Mouse (Mus musculus): ENCODE data around the gene Aox1. TPM values are rescaled to one million over a fixed set of nuclear protein-coding genes. Genes with fewer than 3 reads are reported as not detected.

Gene Aox1
- total RNA-seq, 2 experiments from 2014 or later, result 4.2 to 4.3 TPM

DNA sequence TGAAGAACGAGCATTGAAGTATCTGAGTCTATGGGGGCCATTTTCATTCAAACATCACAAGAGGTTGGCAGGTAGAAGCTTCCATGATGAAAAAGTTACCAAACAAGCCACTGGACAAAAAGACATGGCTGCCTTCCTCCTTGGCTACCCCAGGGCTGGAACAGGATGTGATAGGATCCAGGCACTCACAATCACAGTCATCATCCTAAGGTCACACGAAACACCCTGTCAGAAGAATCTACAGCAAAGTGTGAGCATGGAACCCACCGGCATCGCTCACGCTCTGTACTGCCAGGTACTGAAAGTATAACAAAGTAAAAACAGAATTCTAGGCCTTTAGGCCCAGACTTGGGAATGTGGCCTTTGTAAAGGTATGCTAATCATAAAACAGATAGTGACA lies 80.5 kb downstream of the Aox1 start:
- DNase-seq, result no peak

DNA sequence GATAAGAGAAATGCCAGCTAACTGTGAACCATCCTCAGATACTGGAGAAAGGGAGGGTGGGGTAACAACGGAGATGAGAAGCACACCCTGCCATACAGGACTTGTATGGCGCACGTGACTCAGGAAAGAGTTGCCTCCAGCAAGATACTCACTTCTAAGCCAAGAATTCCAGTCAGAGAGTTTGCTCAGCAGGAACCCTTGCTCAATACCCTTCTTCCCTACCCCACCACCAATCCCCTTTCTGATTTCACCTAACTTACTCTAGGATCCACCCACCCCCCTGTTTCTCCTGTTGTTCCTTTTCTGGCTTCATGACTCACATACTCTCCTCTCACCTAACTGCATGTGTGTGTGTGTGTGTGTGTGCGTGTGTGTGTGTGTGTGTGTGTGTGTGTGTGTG lies 81.6 kb downstream of the Aox1 start:
- DNase-seq, result no peak

DNA sequence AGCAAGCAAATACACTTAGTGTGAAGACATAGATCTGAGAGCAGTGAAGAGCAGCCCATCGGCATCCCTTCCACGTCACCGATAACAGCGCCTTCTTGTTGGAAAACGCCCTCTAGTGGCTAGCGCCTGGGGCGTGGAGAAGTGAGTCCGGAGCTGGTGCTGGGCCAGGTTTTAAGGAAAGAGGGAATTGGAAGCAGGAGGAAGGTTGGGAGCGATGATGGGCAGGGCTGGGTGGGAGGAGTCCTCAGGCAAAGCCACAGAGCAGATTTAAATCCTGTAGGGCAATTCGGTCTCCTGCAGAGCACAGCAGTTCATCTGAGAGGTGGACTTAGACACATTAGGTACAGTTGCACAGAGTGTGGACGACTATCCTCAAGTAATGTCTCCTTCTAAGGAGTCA lies 83.1 kb downstream of the Aox1 start, which contains the start of gene Aox3:
TSS of gene Aox3 (plus strand) at position 251 of the 400 bp plus-strand sequence.
- peak; percentile 84 for DNase-seq

GRCm38 (mm10) chr1:58113441-58113840 lies 83.7 kb downstream of the Aox1 start:
- DNase-seq, result no peak

GRCm38 (mm10) chr1:58114021-58114560 lies 84.4 kb downstream of the Aox1 start:
- no peak for DNase-seq

GRCm38 (mm10) chr1:58114666-58115375 lies 85.1 kb downstream of the Aox1 start:
- DNase-seq, result no peak

DNA sequence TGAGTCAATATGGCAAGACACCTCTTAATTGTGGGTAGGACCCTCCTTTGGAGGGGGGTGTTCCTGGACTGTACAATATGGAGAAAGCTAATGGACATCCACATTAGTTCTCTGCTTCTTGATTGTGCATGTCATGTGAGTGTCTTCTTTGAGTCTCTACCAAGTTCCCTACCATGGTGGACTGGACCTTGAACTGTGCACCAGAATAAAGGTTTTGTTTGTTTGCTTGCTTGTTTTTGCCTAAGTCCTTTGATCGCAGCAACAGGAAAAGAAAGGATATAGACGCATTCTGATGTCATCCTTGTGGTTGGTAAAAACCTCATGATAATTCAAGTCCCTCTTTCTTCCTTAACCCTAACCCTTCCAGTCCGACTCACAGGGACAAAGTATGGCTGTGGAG lies 88.5 kb downstream of the Aox1 start:
- no peak for DNase-seq

- no peak for DNase-seq
Observed at GRCm38 (mm10) chr1:58124901-58125300, 95.2 kb downstream of the Aox1 start.

- DNase-seq, result no peak
Observed at GRCm38 (mm10) chr1:58137891-58138290, 108.2 kb downstream of the Aox1 start.

DNA sequence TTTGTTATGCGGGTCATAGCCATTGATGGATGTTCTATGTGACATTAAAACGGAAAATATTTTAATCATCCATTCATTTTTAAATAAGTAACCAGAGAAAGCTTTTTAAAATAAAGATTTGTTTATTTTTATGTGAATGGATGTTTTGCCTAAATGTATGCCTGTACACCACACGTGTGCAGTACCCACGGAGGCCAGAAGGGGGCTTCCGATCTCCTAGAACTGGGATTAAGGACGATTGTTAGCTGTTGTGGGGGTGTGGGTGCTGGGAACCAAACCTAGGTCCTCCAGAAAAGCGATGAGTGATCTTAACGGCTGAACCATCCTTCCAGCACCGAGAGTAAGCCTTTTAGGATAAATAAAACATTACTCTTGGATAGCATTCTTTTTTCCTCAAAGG lies 109.3 kb downstream of the Aox1 start:
- no peak for DNase-seq

- no peak for DNase-seq
Observed at GRCm38 (mm10) chr1:58140607-58141006, 110.9 kb downstream of the Aox1 start.

- no peak for DNase-seq
Observed at GRCm38 (mm10) chr1:58144384-58145069, 114.8 kb downstream of the Aox1 start.

GRCm38 (mm10) chr1:58146026-58146425 lies 116.3 kb downstream of the Aox1 start:
- DNase-seq, result no peak

DNA sequence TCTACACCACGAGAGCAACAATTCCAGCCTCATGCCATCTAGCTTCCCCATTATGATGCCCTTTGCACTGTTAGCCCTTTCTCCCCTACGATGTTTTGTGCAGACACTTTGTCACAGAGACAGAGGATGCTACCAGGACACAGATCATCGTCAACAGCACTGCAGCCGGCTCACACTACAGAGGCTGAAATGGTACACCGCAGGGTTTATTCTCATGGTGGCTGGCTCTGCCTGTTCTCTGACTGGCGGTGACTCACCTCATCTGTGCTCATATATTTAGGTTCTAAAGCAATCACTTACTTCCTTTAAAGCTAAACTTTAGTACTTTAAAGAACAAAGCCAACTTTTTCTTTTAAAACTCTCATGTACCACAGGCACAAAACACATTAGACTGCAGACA lies 118.0 kb downstream of the Aox1 start:
- DNase-seq, result no peak

DNA sequence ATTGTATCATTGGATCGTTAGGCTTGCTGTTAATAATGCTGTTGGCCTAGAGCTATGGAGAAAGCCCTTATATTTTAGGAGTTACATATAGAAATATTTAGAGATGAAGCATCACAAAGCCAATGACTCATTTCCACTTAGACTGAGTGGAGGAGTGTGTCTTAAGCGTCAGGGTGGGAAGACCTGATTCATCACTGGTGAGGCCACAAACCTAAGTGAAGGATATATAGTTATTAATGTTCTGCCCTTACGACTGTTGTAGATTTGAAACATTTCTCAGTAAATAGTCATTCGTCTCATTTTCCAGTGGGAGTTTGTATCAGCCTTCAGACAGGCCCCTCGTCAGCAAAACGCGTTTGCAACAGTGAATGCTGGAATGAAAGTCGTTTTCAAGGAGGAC lies 122.5 kb downstream of the Aox1 start:
- DNase-seq, result no peak

Other genes with a start within 250 kb of the Aox1 start
- 1 to 10 TPM; 2.8 to 4.2 TPM for gene Sgo2a, start 34.0 kb upstream of the Aox1 start, total RNA-seq (2021)
- 1 to 10 TPM; 7.7 to 8.0 TPM for gene Kctd18, start 11.0 kb upstream of the Aox1 start, total RNA-seq (2021)
- under 1 TPM; 0.16 to 0.38 TPM for gene Aox3, start 83.2 kb downstream of the Aox1 start, total RNA-seq (2021)
- 1 to 10 TPM in 1 of 2 experiments, under 1 TPM in 1; 0.26 to 1.4 TPM for gene Aox4, start 180.5 kb downstream of the Aox1 start, total RNA-seq (2021)
- gene Aox2, start 248.4 kb downstream of the Aox1 start, total RNA-seq (2021), result under 1 TPM; 0.20 to 0.26 TPM

Data from gastrocnemius, postnatal 10 days (tissue).